Mouse (Mus musculus) v-Abl transformed pro-B cells (cell line): ENCODE results near the gene Ctnnb1.

Source experiments
- in situ Hi-C, 2 experiments: fragments of 400-800 bp; cut with MboI; formaldehyde crosslinking; loops; one replicate each; pipeline ENCODE4 v1.15.1; 2025; ENCODE audit not compliant: unreplicated experiment in 2 of 2

Ctnnb1 gene

DNA sequence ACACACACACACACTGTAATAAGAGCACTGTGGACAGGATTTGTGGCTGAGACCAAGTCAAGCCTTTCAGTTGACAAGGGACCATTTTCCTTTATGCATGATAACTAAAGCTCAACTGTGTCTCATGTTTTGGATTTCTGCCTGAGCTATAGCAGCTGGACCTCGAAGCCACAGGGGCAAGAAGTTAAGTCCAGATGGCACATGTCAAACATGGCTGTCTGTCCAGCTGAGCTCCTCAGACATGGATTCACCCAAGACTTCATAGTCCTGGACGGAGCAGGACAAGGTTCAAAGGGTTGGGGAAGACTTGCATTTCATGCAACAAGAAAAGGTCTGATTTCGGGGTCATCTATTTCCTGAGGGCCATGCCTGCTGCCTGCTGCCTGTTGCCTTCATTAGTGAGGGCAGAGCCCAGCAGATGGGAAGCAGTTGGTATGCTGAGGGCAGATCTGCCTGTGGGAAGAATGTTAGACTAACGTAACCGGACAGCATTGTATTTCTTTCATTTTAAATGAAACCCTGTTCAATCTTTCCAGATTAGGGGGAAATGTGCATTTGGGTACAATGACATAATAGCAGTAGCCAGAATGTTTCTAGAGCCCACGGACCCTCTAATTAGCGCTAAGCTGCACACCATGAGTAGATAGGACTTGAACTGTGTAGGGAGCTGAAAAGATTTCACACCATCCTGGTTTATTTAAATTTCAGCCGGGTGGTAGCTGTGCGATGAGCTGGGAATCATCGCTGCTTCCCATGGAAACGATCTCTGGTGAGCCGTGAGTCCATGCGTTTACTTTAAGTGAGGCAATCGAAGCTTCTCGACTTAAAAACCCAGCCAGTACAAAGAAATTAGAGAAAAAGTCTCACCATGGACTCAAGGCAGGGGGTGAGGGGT, 61.0 kb downstream of the Ctnnb1 start:
- in situ Hi-C loops: no loop called here

DNA sequence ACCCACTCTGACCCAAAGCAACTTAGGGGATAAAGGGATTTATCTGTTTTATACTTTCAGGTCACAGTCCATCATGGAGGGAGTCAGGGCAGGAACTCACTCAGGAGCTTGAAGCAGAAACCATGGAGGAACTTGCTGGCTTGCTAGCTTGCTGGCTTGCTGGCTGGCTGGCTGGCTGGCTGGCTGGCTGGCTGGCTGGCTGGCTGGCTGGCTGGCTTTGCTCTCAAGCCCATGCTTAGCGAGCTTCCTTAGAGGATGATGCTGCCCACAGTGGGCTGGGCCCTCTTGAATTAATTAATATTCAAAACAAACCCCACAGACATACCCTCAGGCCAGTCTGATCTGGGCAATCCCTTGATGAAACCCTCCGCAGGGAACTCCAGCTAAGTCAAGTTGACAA, 62.8 kb downstream of the Ctnnb1 start:
- in situ Hi-C loops: no loop called here

GRCm38 (mm10) chr9:120993004-120993403, 64.0 kb downstream of the Ctnnb1 start:
- in situ Hi-C loops: no loop called here

GRCm38 (mm10) chr9:120994223-120995155, 65.5 kb downstream of the Ctnnb1 start:
- in situ Hi-C loops: no loop called here

GRCm38 (mm10) chr9:120998696-120999095, 69.7 kb downstream of the Ctnnb1 start:
- in situ Hi-C loops: no loop called here

DNA sequence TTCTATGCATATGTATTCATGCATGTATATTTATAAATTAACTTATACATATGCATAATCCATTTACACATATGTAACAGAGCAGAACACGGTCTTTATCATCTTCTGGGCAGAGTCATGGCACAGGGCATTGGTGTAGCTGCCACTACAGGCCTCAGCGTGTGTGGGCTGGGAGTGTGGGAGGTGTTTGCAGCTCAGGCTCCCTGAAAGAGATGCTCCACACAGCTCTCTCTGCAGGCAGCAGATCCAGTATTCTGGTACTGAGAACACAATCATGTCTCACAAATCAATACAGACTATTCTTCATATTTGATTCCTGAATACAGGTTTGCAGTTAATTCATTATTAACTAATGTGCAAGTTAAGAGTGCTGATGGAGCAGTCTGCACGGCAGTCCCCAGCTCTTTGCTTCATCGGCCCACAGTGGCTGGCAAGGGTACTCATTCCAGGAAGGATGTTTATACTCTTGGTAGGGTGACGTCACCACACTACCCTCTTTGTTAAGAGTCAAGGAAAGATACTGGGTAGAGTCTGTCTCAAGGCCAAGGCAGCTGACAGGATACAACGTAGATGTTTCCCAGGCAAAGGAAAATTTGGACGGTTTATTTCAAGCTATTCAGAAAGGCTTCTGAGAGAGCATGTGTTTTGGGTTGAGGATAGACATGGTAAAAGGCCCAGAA, 71.8 kb downstream of the Ctnnb1 start:
- in situ Hi-C loops: no loop called here

DNA sequence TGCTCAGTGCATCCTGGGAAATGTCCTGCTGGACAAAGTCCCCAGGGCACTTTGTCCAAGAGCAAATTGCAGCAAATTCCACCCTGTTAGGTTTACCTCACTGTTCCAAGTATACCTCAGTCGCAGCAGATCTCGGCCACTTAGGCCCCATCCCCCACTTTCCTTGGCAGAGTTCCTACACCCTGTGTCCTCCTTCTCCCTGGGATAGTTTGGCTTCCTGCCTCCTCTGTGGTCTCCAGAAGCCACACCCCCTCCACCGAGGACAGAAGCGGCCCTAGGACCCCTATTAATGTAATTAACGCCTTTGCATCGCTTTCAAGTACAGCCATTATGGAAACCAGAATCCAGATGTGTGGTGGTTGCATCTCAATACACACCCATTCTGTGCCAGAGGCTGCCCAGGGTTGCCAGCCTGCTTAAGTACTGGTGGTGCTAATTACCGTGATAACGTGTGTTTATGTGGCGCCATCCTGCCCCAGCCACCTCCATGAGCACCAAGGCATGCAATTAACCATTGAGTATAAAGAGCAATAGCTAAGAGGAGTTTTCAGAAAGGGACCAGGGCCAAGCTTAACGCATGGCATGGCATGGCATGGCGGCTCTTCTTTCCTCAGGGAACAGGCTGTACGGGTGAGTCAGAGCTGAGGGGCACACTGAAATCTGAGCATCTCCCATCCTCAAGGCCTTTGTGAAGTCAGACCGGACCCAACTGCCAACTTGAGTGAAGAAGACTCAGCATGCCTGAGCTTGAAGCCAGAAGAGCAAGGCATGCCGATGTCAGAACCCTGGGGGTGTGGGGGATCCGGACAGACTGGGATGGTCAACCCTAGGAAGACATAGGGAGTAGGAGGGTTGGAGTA, 72.9 kb downstream of the Ctnnb1 start:
- in situ Hi-C loops: no loop called here

GRCm38 (mm10) chr9:121005961-121006360, 76.9 kb downstream of the Ctnnb1 start:
- in situ Hi-C loops: no loop called here
